ENCODE assay signal across 22 mouse cellular contexts in the genomic region with DNA sequence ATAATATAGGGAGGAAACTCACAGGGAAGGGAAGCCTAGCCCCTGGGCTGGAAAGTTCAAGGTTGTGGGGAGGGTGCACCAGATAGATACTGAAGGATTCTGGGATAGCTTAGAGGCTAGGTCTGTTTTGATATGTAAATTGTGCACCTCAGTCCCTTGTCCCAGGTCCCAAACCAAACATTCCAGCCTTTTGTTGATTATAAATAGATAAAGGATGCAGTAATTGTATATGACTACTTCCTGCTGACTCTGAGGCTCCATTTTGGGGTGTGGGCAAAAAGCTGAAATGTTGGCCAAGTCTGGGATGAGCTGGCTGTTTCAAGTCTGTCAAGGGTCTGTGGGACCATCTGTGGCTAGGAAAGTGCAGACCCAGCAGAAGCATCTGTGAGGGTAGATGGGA.
"Had no signal": no experiment of that assay in that cellular context is flagged by ENCODE, and none has a peak within 500 bp of the region (broad histone marks: within the 10 kb centered on the region; RNA-seq: fewer than 3 reads in every experiment).

No protein-coding gene starts in this region.

- DNase-seq: gastrocnemius, adult 2 months; gastrocnemius, postnatal 10 days; gastrocnemius, postnatal 25 days; heart, adult 2 months; heart, postnatal 10 days; kidney, adult 18-20 months; kidney, adult 8-10 months; kidney, postnatal 10 days; kidney, postnatal 25 days; kidney, postnatal 4 days; liver; liver, embryonic 13.5 days had no signal

- H3K9me3 ChIP-seq: hindbrain, embryonic 12.5 days; intestine, embryonic 15.5 days; limb, embryonic 10.5 days; limb, embryonic 12.5 days; liver, embryonic 13.5 days; liver, embryonic 15.5 days had no signal

- H3K36me3 ChIP-seq: heart, embryonic 12.5 days; hindbrain, embryonic 10.5 days; hindbrain, embryonic 12.5 days; intestine, embryonic 15.5 days; limb, embryonic 10.5 days; limb, embryonic 12.5 days; liver, embryonic 13.5 days; liver, embryonic 15.5 days had no signal

- H3K4me1 ChIP-seq: heart, embryonic 12.5 days; intestine, embryonic 15.5 days; liver, embryonic 13.5 days; liver, embryonic 15.5 days had no signal

- H3K9ac ChIP-seq: heart, embryonic 12.5 days; hindbrain, embryonic 12.5 days; hindbrain, embryonic 14.5 days; intestine, embryonic 15.5 days; limb, embryonic 12.5 days; liver, embryonic 13.5 days; liver, embryonic 15.5 days had no signal

- H3K27ac ChIP-seq: gastrocnemius, adult 2 months; heart, adult 2 months; hindbrain, embryonic 10.5 days; hindbrain, embryonic 12.5 days; hindbrain, embryonic 14.5 days; intestine, embryonic 15.5 days; layer of hippocampus, adult 2 months; left cerebral cortex, adult 2 months; limb, embryonic 10.5 days; limb, embryonic 12.5 days; liver, embryonic 13.5 days; liver, embryonic 15.5 days had no signal

- H3K4me3 ChIP-seq: gastrocnemius, adult 2 months; heart, adult 2 months; heart, embryonic 12.5 days; hindbrain, embryonic 10.5 days; hindbrain, embryonic 12.5 days; intestine, embryonic 15.5 days; layer of hippocampus, adult 2 months; left cerebral cortex, adult 2 months; limb, embryonic 10.5 days; limb, embryonic 12.5 days; liver, embryonic 13.5 days; liver, embryonic 15.5 days had no signal
